Mouse (Mus musculus): ENCODE results near the gene Mlf2. TPM values are rescaled to one million over a fixed set of nuclear protein-coding genes. Genes with fewer than 3 reads are reported as not detected.

The Mlf2 gene
- polyA plus RNA-seq, 1 experiment from 2014 or later: 380 TPM

DNA sequence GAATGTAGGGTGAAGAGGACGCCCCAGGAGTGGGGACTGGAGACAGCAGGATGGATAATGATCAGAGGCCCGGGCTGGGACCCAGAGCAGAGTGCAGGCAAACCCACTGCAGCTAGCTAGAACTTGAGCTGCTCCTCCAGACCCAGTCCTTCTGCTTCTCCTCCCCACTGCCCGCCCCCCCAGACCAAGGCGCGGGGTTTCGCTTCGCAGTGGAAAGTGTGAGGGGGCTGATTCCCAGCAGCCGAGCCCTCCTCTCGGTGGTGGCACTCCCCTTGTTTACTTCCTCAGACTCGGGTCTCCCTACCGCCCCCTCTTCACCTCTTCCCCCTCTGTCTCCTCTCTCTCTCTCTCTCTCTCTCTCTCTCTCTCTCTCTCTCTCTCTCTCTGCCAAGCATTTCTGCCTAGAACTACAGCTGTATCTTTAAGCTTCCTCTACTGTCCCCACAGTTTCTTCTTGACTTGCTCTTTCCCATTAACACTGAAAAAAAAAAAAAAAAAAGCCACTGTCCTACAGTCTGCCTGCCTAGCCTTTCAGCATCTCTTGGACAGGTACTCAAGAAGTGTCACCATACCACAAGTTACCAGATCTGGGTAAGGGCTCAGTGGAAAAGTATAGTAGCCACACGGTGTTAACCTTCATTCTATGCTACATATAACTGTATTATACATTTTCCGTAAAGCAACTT is 19.5 kb upstream of the Mlf2 start, which contains the start of gene Lag3:
Gene Lag3 (minus strand): TSS at position 173 of the 686 bp plus-strand sequence.
- Histone ChIP-seq H3K9ac (replicated peaks; ENCODE audit: low read length) (no peak within 1 kb of the TSS; the same call in 1 of the 2 replicates), H3K27ac (ENCODE audit: low read length) (no peak within 1 kb of the TSS), H3K4me3 (ENCODE audit: low read length) (no peak within 1 kb of the TSS), H3K4me1 (ENCODE audit: insufficient read depth, low read length) (peaks cover 39% of the 10 kb centered on the region), H3K4me2 (replicated peaks; ENCODE audit: low read depth, low read length) (peak within 1 kb of the TSS; percentile 31; the same call in 1 of the 2 replicates), H3K9me3 (ENCODE audit: low read length) (no peaks in the 10 kb centered on the region), H3K27me3 (ENCODE audit: insufficient read depth, low read length) (no peaks in the 10 kb centered on the region), H3K36me3 (ENCODE audit: insufficient read depth, low read length) (peaks cover 23% of the 10 kb centered on the region)
- no peak for ATAC-seq (ENCODE audit: low FRiP score, low TSS enrichment)
- 19% methylated on average over 10 of the region's 13 CpGs for WGBS

DNA sequence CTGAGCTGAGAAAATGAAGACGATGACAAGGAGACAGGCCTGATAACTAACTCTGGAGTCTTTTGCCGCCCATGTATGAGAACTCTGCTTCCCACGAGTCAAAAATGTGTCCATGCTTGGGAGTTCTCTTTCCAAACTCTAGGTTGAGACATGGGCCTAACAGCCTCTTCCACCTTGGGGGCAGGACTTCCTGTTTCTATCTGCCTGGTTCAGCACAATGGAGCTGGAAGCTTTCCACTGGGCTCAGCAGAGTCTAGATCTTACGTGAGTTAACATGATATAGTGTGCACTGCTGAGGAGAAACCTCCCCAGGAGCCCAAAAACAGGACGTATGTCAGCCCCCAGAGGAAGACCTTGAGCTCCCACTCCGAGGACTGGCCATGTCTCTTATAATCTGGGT is 18.0 kb upstream of the Mlf2 start:
- H3K4me1 ChIP-seq (ENCODE audit: insufficient read depth, low read length): peaks cover 39% of the 10 kb centered on the region
- H3K9me3 ChIP-seq (ENCODE audit: low read length): no peaks in the 10 kb centered on the region
- 70% methylated on average over 6 of the region's 6 CpGs for WGBS

GRCm38 (mm10) chr6:124913721-124914285 is 17.4 kb upstream of the Mlf2 start:
- Histone ChIP-seq H3K4me1 (ENCODE audit: insufficient read depth, low read length) (peaks cover 45% of the 10 kb centered on the region), H3K36me3 (ENCODE audit: insufficient read depth, low read length) (peaks cover 23% of the 10 kb centered on the region), H3K4me3 (ENCODE audit: low read length) (no peak overlapping the region), H3K9ac (replicated peaks; ENCODE audit: low read length) (no peak overlapping the region), H3K9me3 (ENCODE audit: low read length) (no peaks in the 10 kb centered on the region), H3K4me2 (replicated peaks; ENCODE audit: low read depth, low read length) (no peak overlapping the region), H3K27me3 (ENCODE audit: insufficient read depth, low read length) (no peaks in the 10 kb centered on the region), H3K27ac (ENCODE audit: low read length) (0 out of 2 replicates have a peak overlapping the region, but pooled peaks have one; percentile 9)
- WGBS: 70% methylated on average over 13 of the region's 14 CpGs
- ATAC-seq (ENCODE audit: low FRiP score, low TSS enrichment): no peak

More for the DNA sequence above, 18.0 kb upstream of the Mlf2 start:
- no peak for ATAC-seq (ENCODE audit: low FRiP score, low TSS enrichment)
- Histone ChIP-seq H3K27me3 (ENCODE audit: insufficient read depth, low read length) (no peaks in the 10 kb centered on the region), H3K36me3 (ENCODE audit: insufficient read depth, low read length) (peaks cover 23% of the 10 kb centered on the region), H3K4me3 (ENCODE audit: low read length) (no peak overlapping the region), H3K27ac (ENCODE audit: low read length) (no peak overlapping the region), H3K4me2 (replicated peaks; ENCODE audit: low read depth, low read length) (no peak overlapping the region), H3K9ac (replicated peaks; ENCODE audit: low read length) (no peak overlapping the region)

- Histone ChIP-seq H3K27ac (ENCODE audit: low read length) (0 out of 2 replicates have a peak overlapping the region, but pooled peaks have one; percentile 9), H3K9ac (replicated peaks; ENCODE audit: low read length) (peak overlapping the region; percentile 27), H3K4me3 (ENCODE audit: low read length) (no peak overlapping the region), H3K4me1 (ENCODE audit: insufficient read depth, low read length) (peaks cover 51% of the 10 kb centered on the region), H3K36me3 (ENCODE audit: insufficient read depth, low read length) (peaks cover 23% of the 10 kb centered on the region), H3K4me2 (replicated peaks; ENCODE audit: low read depth, low read length) (peak overlapping the region; percentile 99), H3K9me3 (ENCODE audit: low read length) (no peaks in the 10 kb centered on the region), H3K27me3 (ENCODE audit: insufficient read depth, low read length) (no peaks in the 10 kb centered on the region)
- WGBS: 89% methylated on average over 7 of the region's 7 CpGs
- ATAC-seq (ENCODE audit: low FRiP score, low TSS enrichment): no peak
These were observed 16.7 kb upstream of the Mlf2 start for GRCm38 (mm10) chr6:124914511-124914910.

- H3K27ac ChIP-seq (ENCODE audit: low read length): peak overlapping the region; percentile 99
- ATAC-seq (ENCODE audit: low FRiP score, low TSS enrichment): no peak
- H3K36me3 ChIP-seq (ENCODE audit: insufficient read depth, low read length): peaks cover 23% of the 10 kb centered on the region
- peak overlapping the region; percentile 99 for H3K4me2 ChIP-seq (replicated peaks; ENCODE audit: low read depth, low read length)
- H3K9me3 ChIP-seq (ENCODE audit: low read length): no peaks in the 10 kb centered on the region
- no peaks in the 10 kb centered on the region for H3K27me3 ChIP-seq (ENCODE audit: insufficient read depth, low read length)
- peak overlapping the region; percentile 68 for H3K4me3 ChIP-seq (ENCODE audit: low read length)
- peaks cover 48% of the 10 kb centered on the region for H3K4me1 ChIP-seq (ENCODE audit: insufficient read depth, low read length)
- WGBS: 19% methylated on average over 22 of the region's 22 CpGs
- H3K9ac ChIP-seq (replicated peaks; ENCODE audit: low read length): peak overlapping the region; percentile 100
These were observed 15.8 kb upstream of the Mlf2 start for GRCm38 (mm10) chr6:124915160-124915941.

DNA sequence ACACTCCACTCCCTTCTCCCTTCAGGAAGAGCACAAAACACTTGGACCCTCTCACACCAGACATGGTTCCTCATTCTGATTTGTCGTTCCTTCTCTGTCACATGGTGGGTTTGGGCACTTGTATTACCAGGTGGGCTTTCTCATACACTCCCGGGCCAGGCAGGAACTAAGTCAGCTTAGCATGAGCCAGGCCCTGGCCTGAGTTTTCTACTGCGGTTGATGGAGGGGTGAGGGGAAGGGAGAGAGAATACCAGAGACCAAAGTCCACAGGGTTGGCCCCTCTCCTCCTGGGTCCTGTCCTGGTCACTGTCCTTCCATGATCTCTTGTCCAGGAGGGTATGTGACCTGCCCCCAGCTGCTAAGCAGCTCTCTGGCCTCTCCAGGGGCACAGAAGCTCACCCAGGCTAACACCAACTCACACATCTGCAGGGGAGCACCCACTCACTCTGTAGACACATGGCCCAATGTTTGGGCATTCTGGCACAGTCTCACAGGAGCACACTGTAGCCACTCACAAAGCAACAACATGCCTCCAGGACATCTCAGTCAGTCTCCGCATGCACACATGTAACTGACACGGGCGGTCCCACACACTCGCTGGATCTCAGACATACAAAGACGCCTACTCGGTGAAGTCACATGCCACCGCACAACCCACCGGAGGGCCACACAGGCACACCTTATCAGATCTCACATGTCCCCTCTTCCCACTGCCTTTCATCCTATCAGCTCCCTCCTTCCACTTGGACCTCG is 15.1 kb upstream of the Mlf2 start:
- peaks cover 54% of the 10 kb centered on the region for H3K4me1 ChIP-seq (ENCODE audit: insufficient read depth, low read length)
- 1% methylated on average over 12 of the region's 12 CpGs for WGBS

DNA sequence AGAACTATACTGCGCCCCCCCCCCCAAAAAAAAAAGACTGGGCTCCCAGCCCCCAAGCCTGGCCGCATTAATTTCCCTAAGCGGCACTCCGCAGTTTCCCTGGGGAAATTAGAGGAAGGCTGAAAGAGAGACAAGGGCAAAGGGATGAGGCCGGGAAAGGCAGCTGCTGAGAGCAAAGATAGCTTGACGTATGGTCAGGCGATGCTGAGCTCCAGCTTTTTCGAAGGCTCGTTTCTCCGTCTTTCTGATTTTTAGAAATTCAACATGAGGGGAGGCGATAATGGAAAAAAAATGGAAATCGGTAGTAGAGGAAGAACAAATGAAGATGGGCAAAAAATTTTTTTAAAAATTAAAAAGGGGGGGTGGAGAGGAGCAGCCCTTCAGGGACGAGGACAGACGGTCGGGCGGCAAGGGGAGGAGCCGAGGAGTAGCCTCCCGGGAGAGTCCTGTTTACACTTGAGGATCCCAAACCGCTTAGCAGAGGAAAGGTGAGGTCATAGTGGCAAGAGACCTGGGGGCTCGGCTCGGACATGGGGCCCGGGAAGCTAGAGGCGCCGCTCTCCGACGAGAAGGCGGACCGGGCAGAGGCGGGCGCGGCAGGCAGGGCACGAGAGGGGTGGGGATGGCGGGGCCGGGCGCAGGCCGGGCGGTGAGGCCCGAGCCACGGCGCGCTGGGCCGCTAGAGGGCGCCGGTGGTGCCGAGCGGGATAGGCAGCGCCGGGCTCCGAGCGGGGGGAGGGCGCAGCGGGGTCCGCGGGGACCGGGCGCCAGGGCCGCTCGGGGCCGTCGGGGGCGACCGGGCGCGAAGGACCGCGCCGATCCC is 14.3 kb upstream of the Mlf2 start:
- 0% methylated on average over 40 of the region's 67 CpGs for WGBS
- peak overlapping the region; percentile 99 for H3K4me2 ChIP-seq (replicated peaks; ENCODE audit: low read depth, low read length)
- H3K9ac ChIP-seq (replicated peaks; ENCODE audit: low read length): peak overlapping the region; percentile 100
- ATAC-seq (ENCODE audit: low FRiP score, low TSS enrichment): peak; percentile 64
- no peaks in the 10 kb centered on the region for H3K27me3 ChIP-seq (ENCODE audit: insufficient read depth, low read length)
- H3K27ac ChIP-seq (ENCODE audit: low read length): peak overlapping the region; percentile 99
- peaks cover 61% of the 10 kb centered on the region for H3K4me1 ChIP-seq (ENCODE audit: insufficient read depth, low read length)
- H3K36me3 ChIP-seq (ENCODE audit: insufficient read depth, low read length): peaks cover 23% of the 10 kb centered on the region
- H3K9me3 ChIP-seq (ENCODE audit: low read length): no peaks in the 10 kb centered on the region
- peak overlapping the region; percentile 68 for H3K4me3 ChIP-seq (ENCODE audit: low read length)

More for the DNA sequence above, 15.1 kb upstream of the Mlf2 start:
- Histone ChIP-seq H3K27me3 (ENCODE audit: insufficient read depth, low read length) (no peaks in the 10 kb centered on the region), H3K4me2 (replicated peaks; ENCODE audit: low read depth, low read length) (peak overlapping the region; percentile 99), H3K9me3 (ENCODE audit: low read length) (no peaks in the 10 kb centered on the region), H3K27ac (ENCODE audit: low read length) (peak overlapping the region; percentile 99), H3K36me3 (ENCODE audit: insufficient read depth, low read length) (peaks cover 23% of the 10 kb centered on the region), H3K4me3 (ENCODE audit: low read length) (peak overlapping the region; percentile 68), H3K9ac (replicated peaks; ENCODE audit: low read length) (peak overlapping the region; percentile 100)
- ATAC-seq (ENCODE audit: low FRiP score, low TSS enrichment): no peak; the same call in 1 of the 2 replicates

DNA sequence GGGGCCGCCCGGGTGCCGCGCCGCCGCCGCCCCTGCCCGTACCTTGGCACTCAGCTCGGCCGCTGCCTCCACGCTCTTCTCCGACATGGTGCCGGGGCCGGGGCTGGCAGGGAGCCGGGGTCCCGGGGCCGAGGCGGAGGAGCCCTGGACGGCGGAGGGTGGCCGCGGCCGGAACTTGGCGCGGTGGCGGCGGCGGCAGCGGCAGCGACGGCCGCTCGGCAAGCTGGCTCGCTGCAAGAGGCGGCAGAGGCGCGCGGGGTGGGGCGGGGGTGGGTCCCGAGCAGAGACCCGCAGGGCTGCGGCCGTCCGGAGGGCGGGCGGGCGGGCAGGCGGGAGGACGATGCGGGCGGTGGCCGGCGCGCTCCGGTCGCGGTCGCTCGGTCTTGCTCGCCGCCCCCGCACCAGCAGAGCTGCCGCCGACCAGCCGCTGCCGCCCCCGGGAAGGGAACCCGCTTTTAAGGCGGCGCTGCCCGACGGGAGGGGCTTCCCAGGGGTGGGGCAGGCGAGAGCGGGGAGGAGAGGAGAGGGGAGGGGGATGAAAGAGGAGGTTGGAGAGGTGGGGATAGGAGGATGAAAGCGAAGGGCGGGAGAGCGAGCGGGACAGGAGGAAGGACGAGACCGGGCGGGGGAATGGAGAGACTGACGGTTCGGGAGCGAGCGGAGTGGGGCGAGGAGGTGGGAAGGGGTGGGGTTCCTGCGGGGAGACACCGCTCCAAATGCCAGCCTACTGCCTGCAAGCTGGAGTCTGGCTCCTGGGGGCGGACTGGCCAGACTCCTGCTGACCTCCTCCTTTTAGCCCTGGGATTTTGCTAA is 13.5 kb upstream of the Mlf2 start:
- ATAC-seq (ENCODE audit: low FRiP score, low TSS enrichment): peak; percentile 67
- Histone ChIP-seq H3K36me3 (ENCODE audit: insufficient read depth, low read length) (peaks cover 20% of the 10 kb centered on the region), H3K27me3 (ENCODE audit: insufficient read depth, low read length) (no peaks in the 10 kb centered on the region), H3K4me2 (replicated peaks; ENCODE audit: low read depth, low read length) (peak overlapping the region; percentile 99), H3K4me1 (ENCODE audit: insufficient read depth, low read length) (peaks cover 60% of the 10 kb centered on the region), H3K9me3 (ENCODE audit: low read length) (no peaks in the 10 kb centered on the region), H3K4me3 (ENCODE audit: low read length) (peak overlapping the region; percentile 68), H3K27ac (ENCODE audit: low read length) (peak overlapping the region; percentile 99), H3K9ac (replicated peaks; ENCODE audit: low read length) (peak overlapping the region; percentile 100)
- 1% methylated on average over 46 of the region's 89 CpGs for WGBS
